Mouse (Mus musculus) gastrocnemius, adult 2 months (tissue): ENCODE measurements around the gene Inafm1. TPM values are rescaled to one million over a fixed set of nuclear protein-coding genes. Genes with fewer than 3 reads are reported as not detected.
A peak's percentile ranks its signal among the peaks of the same experiment; 100 is the strongest.

Source experiments
- DNase-seq: peaks from one replicate; pipeline ENCODE4 v3.0.0; 2022
- H3K27ac ChIP-seq: fragments of 200-600 bp; 2 replicates; pipeline ENCODE4 v1.8.1; 2022; ENCODE audit warnings: mild to moderate bottlenecking
- H3K4me3 ChIP-seq: fragments of 200-600 bp; 2 replicates; pipeline ENCODE4 v1.8.1; 2022; ENCODE audit warnings: mild to moderate bottlenecking, moderate library complexity
- CTCF ChIP-seq: fragments of 200-600 bp; IDR thresholded peaks from 2 replicates; pipeline ENCODE4 v1.8.1; 2022; ENCODE audit warnings: antibody characterized with exemption, mild to moderate bottlenecking, moderate library complexity
- intact Hi-C: fragments of 180-260 bp; cut with DNase I; formaldehyde crosslinking; loops from one replicate; pipeline ENCODE4 v1.15.1; 2025
- total RNA-seq, 2 experiments: library from RNA; stranded (reverse); gene quantifications; 2 replicates each; pipeline ENCODE4 v1.2.3; 2021

The Inafm1 gene
- total RNA-seq, 2 experiments from 2014 or later: 15.7 to 15.8 TPM

- H3K27ac ChIP-seq: no peak overlapping the region
- no peak for DNase-seq
- no peak overlapping the region for H3K4me3 ChIP-seq
- TF ChIP-seq CTCF: no peak
- intact Hi-C loops: loop anchor here (5.0 kb wide), 1 partner anchor 34 kb away; no protein-coding TSS in a partner anchor
Measured at GRCm38 (mm10) chr7:16245958-16246357, 27.5 kb downstream of the Inafm1 start.

GRCm38 (mm10) chr7:16244067-16244466 lies 29.4 kb downstream of the Inafm1 start, which contains the start of gene C5ar2:
Gene C5ar2 (minus strand): TSS chr7:16244154.
- intact Hi-C loops: no loop called here
- DNase-seq: no peak
- H3K4me3 ChIP-seq: no peak within 1 kb of the TSS
- peak within 1 kb of the TSS; percentile 35; the same call in 1 of the 2 replicates for H3K27ac ChIP-seq
- TF ChIP-seq CTCF: no peak

GRCm38 (mm10) chr7:16242198-16242597 lies 31.2 kb downstream of the Inafm1 start:
- H3K27ac ChIP-seq: no peak overlapping the region
- DNase-seq: no peak
- no peak for TF ChIP-seq CTCF
- intact Hi-C loops: no loop called here
- no peak overlapping the region for H3K4me3 ChIP-seq

- intact Hi-C loops: no loop called here
- Histone ChIP-seq H3K27ac (no peak overlapping the region), H3K4me3 (0 out of 2 replicates have a peak overlapping the region, but pooled peaks have one; percentile 3)
- no peak for TF ChIP-seq CTCF
- DNase-seq: no peak
Measured at GRCm38 (mm10) chr7:16241787-16242186, 31.6 kb downstream of the Inafm1 start.

- intact Hi-C loops: no loop called here
- Histone ChIP-seq H3K4me3 (no peak overlapping the region), H3K27ac (no peak overlapping the region)
- no peak for TF ChIP-seq CTCF
- no peak for DNase-seq
Measured at GRCm38 (mm10) chr7:16240978-16241303, 32.5 kb downstream of the Inafm1 start.

- Histone ChIP-seq H3K27ac (peak overlapping the region; percentile 81), H3K4me3 (peak overlapping the region; percentile 56; the same call in 1 of the 2 replicates)
- no peak for TF ChIP-seq CTCF
- no peak for DNase-seq
- intact Hi-C loops: no loop called here
Measured at GRCm38 (mm10) chr7:16240281-16240977, 33.0 kb downstream of the Inafm1 start.

- intact Hi-C loops: no loop called here
- DNase-seq: peak; percentile 81
- no peak for TF ChIP-seq CTCF
- H3K27ac ChIP-seq: peak overlapping the region; percentile 81
- H3K4me3 ChIP-seq: peak overlapping the region; percentile 56
Measured at GRCm38 (mm10) chr7:16239554-16239997, 33.8 kb downstream of the Inafm1 start.

GRCm38 (mm10) chr7:16229869-16230268 lies 43.5 kb downstream of the Inafm1 start:
- no peak for TF ChIP-seq CTCF
- intact Hi-C loops: no loop called here
- DNase-seq: no peak
- Histone ChIP-seq H3K4me3 (no peak overlapping the region), H3K27ac (peak overlapping the region; percentile 63)

Other genes with a start within 250 kb of the Inafm1 start
- 1 to 10 TPM; 6.8 to 7.1 TPM for gene Bicra, start 225.7 kb downstream of the Inafm1 start, total RNA-seq
- not detected for gene Zfp541, start 211.8 kb downstream of the Inafm1 start, total RNA-seq
- gene Napa, start 175.2 kb downstream of the Inafm1 start, total RNA-seq: 100 to 1,000 TPM in 1 of 2 experiments, 10 to 100 TPM in 1; 99.2 to 113 TPM
- gene Kptn, start 153.7 kb downstream of the Inafm1 start, total RNA-seq: 10 to 100 TPM; 10.3 to 16.0 TPM
- under 1 TPM; 0.08 to 0.28 TPM for gene Slc8a2, start 143.8 kb downstream of the Inafm1 start, total RNA-seq
- gene Meis3, start 98.5 kb downstream of the Inafm1 start, total RNA-seq: 1 to 10 TPM; 1.5 to 2.0 TPM
- gene Dhx34, start 51.6 kb downstream of the Inafm1 start, total RNA-seq: 1 to 10 TPM; 3.8 to 4.4 TPM
- gene C5ar2, start 29.5 kb downstream of the Inafm1 start, total RNA-seq: under 1 TPM; 0.18 to 0.39 TPM
- 1 to 10 TPM; 1.6 to 2.4 TPM for gene C5ar1, start 14.1 kb downstream of the Inafm1 start, total RNA-seq
- gene Ccdc9, start 13.2 kb upstream of the Inafm1 start, total RNA-seq: 10 to 100 TPM; 41.0 to 42.1 TPM
- gene Bbc3, start 34.8 kb upstream of the Inafm1 start, total RNA-seq: 1 to 10 TPM; 1.4 to 2.9 TPM
- gene Sae1, start 114.2 kb upstream of the Inafm1 start, total RNA-seq: 10 to 100 TPM; 21.6 to 34.8 TPM
- gene Zc3h4, start 127.3 kb upstream of the Inafm1 start, total RNA-seq: 10 to 100 TPM; 29.9 to 32.0 TPM
- gene Tmem160, start 179.2 kb upstream of the Inafm1 start, total RNA-seq: 10 to 100 TPM; 49.2 to 50.0 TPM
- not detected for gene Npas1, start 204.1 kb upstream of the Inafm1 start, total RNA-seq